Mouse (Mus musculus) liver, embryonic 14.5 days (tissue): ENCODE measurements at regions not wholly inside any gene's neighbourhood (a gene's known extent, or its start where the extent isn't known, plus 50 kb on each side); places are given as distances from the start of the nearest gene placed in this dataset.

ENCODE experiments used
- ATAC-seq: fragments of 200-750 bp; cut with Nextera tagmentation; 2 replicates; pipeline ENCODE4 v1.8.0; 2017; ENCODE audit warnings: moderate number of reproducible peaks, mild to moderate bottlenecking, moderate library complexity; ENCODE audit not compliant: insufficient read depth
- DNase-seq, 3 experiments: peaks; one replicate each; pipeline ENCODE4 v3.0.0-alpha.2; 2012 to 2013; ENCODE audit warnings: low read depth in 3 of 3, low spot score in 3 of 3
- H3K27ac ChIP-seq: fragments of 300-500 bp; sonication (generic); 2 replicates; pipeline ENCODE4 v1.5.1; 2014; ENCODE audit warnings: moderate library complexity, mild to moderate bottlenecking, control low read depth, inconsistent platforms
- H3K27me3 ChIP-seq: fragments of 300-500 bp; sonication (generic); 2 replicates; pipeline ENCODE4 v1.6.1; 2014; ENCODE audit warnings: mild to moderate bottlenecking, low read length, moderate library complexity; ENCODE audit not compliant: control insufficient read depth, insufficient read depth
- H3K36me3 ChIP-seq: fragments of 300-500 bp; sonication (generic); replicated peaks from 2 replicates; pipeline ENCODE4 v1.6.1; 2014; ENCODE audit warnings: low read depth; ENCODE audit not compliant: control insufficient read depth, insufficient read depth
- H3K4me1 ChIP-seq, 2 experiments: fragments of 200-500 bp in 1 of 2; fragments of 300-500 bp in 1 of 2; sonication (generic) in 1 of 2; replicated peaks; 2 replicates each; pipeline ENCODE4 v1.6.1; 2012 to 2014; ENCODE audit warnings: antibody characterized with exemption in 1 of 2, inconsistent platforms in 1 of 2, low read length in 1 of 2; ENCODE audit not compliant: control insufficient read depth in 2 of 2, insufficient read depth in 2 of 2
- H3K4me2 ChIP-seq: fragments of 300-500 bp; sonication (generic); 2 replicates; pipeline ENCODE4 v1.6.1; 2014; ENCODE audit warnings: low read depth, mild to moderate bottlenecking, control low read depth, moderate library complexity
- H3K4me3 ChIP-seq, 2 experiments: fragments of 200-500 bp in 1 of 2; fragments of 300-500 bp in 1 of 2; sonication (generic) in 1 of 2; 2 replicates each; pipeline ENCODE4 v1.5.1; 2012 to 2014; ENCODE audit warnings: low read depth in 2 of 2, low read length in 2 of 2, mild to moderate bottlenecking in 2 of 2, control low read depth in 1 of 2, inconsistent platforms in 1 of 2, moderate library complexity in 1 of 2; ENCODE audit not compliant: insufficient read depth in 1 of 2
- H3K9ac ChIP-seq: fragments of 300-500 bp; sonication (generic); replicated peaks from 2 replicates; pipeline ENCODE4 v1.6.1; 2014; ENCODE audit warnings: mild to moderate bottlenecking, control low read depth, moderate library complexity
- H3K9me3 ChIP-seq: fragments of 300-500 bp; sonication (generic); 2 replicates; pipeline ENCODE4 v1.6.1; 2016; ENCODE audit warnings: low read length, mixed read lengths; ENCODE audit not compliant: control insufficient read depth
- CTCF ChIP-seq: IDR thresholded peaks from 2 replicates; pipeline ENCODE4 v1.5.1; 2016; ENCODE audit warnings: antibody characterized with exemption, low read depth, control low read depth
- EP300 ChIP-seq: IDR thresholded peaks from 2 replicates; pipeline ENCODE4 v1.6.1; 2016; ENCODE audit warnings: antibody characterized with exemption, low read depth
- WGBS: fragments of 180-500 bp; shearing (Covaris S2); extraction: QIAGEN DNeasy Blood & Tissue Kit; methylation state at CpG from one replicate; pipeline ENCODE4 v1.1.7; 2014; ENCODE audit not compliant: insufficient replicate concordance; 5-methylcytosine and 5-hydroxymethylcytosine counted together

DNA sequence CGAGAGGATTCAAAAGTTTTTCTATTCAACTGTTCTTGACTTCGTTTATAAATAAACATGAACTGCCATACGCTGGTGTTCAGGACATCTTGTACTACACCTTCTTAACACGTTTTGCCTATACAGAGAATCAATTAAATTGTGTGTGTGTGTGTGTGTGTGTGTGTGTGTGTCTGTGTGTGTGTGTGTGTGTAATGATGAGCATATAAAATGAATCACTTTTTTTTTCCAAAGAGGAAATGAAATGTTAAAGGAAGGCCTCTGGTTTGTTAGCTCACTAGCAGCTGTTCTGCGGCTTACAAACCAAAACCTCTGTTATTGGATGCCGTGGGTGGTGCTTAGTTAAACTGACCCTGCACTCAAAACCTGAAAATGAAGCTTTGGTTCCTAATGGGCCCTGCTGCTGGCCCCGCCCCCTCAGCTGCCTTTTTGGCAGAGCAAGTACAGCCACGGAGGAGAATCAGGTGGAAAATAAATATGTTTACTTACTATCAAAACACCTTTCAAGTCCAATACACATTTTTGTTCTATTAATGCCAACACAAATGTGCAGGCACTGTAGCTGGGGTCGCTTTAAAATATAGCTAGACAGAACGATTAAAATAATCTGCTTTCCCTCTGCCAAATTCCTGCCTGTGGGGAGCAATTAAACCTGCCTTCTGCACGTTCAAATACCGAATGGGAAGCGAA lies 65.5 kb upstream of the Tmco5 start:
- Histone ChIP-seq H3K4me3 (no peak overlapping the region), H3K27me3 (no peaks in the 10 kb centered on the region), H3K4me1 (no peaks in the 10 kb centered on the region), H3K27ac (no peak overlapping the region), H3K9me3 (no peaks in the 10 kb centered on the region), H3K4me2 (no peak overlapping the region), H3K36me3 (no peaks in the 10 kb centered on the region), H3K9ac (no peak overlapping the region)
- WGBS, result 42% methylated on average over 13 of the region's 13 CpGs
- ATAC-seq (no peak), DNase-seq (no peak)
- TF ChIP-seq CTCF, result no peak
- TF ChIP-seq EP300, result no peak

DNA sequence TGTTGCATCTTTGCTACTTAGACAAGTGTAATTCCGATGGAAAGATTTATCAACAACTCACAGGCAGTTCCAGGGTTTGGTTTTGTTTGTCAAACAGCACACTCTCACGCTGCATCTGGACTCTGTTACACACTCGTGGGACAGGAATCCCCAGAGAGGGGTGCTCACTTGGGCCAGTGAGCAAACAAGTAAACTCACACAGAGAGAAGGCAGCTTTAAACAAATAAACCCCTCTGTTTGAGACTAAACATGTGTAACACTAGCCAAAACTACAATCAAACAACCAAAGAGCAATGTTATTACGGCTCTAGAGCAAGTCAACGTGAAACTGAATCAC lies 65.0 kb upstream of the Tmco5 start:
- 51% methylated on average over 5 of the region's 5 CpGs for WGBS
- no peak for TF ChIP-seq EP300
- TF ChIP-seq CTCF, result no peak
- H3K27me3 ChIP-seq, result no peaks in the 10 kb centered on the region
- no peak overlapping the region for H3K9ac ChIP-seq
- ATAC-seq, result no peak
- H3K4me2 ChIP-seq, result no peak overlapping the region
- H3K9me3 ChIP-seq, result no peaks in the 10 kb centered on the region
- DNase-seq, result no peak
- no peaks in the 10 kb centered on the region for H3K36me3 ChIP-seq
- H3K27ac ChIP-seq, result no peak overlapping the region
- H3K4me1 ChIP-seq, result no peaks in the 10 kb centered on the region
- no peak overlapping the region for H3K4me3 ChIP-seq

DNA sequence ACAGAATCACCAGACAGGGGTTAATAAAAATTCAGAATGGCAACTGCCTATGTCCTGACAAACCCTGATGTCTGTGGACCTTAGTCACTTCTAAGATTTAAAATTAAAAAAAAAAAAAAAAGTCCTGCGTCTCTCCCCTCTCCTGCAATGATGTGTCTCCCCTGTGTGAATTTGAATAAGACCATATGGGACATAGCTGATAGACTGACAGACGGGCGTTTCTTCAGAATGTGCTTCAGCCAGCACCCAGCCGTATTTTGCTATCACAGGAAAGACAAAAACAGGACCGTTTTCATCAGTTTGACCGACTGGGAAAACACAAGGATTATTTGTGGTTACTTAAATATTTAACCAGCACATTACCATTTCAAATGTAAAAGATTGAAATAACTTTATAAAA lies 61.4 kb upstream of the Tmco5 start:
- DNase-seq (no peak), ATAC-seq (no peak)
- H3K9me3 ChIP-seq, result no peaks in the 10 kb centered on the region
- H3K4me1 ChIP-seq, result no peaks in the 10 kb centered on the region
- H3K27me3 ChIP-seq, result no peaks in the 10 kb centered on the region
- 65% methylated on average over 6 of the region's 6 CpGs for WGBS
- H3K4me2 ChIP-seq, result no peak overlapping the region
- no peaks in the 10 kb centered on the region for H3K36me3 ChIP-seq
- H3K4me3 ChIP-seq, result no peak overlapping the region
- H3K9ac ChIP-seq, result no peak overlapping the region
- H3K27ac ChIP-seq, result no peak overlapping the region
- no peak for TF ChIP-seq EP300
- no peak for TF ChIP-seq CTCF

DNA sequence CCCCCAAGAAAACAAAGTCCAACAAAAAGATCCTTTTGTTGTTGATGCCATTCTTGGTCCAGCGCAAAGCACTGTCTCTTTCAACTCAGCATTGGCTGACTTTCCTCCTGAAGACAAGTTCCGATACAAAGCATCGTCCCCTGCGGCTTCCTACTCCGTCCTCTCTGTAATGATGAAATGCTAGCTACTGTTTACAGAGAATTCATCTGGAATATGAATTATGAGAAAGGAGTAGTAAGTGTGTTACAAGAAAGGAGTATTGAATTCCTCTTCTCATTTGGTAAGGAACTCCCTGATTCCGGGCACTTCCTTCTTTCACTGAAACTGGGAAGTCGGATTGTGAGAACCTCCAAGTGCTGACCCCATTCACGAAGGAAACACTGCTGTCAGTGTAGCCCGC lies 60.9 kb upstream of the Tmco5 start:
- Histone ChIP-seq H3K27me3 (no peaks in the 10 kb centered on the region), H3K4me3 (no peak overlapping the region), H3K9me3 (no peaks in the 10 kb centered on the region), H3K27ac (no peak overlapping the region), H3K36me3 (no peaks in the 10 kb centered on the region), H3K4me2 (no peak overlapping the region), H3K9ac (no peak overlapping the region), H3K4me1 (no peaks in the 10 kb centered on the region)
- DNase-seq (no peak), ATAC-seq (no peak)
- TF ChIP-seq CTCF, result no peak
- no peak for TF ChIP-seq EP300
- 59% methylated on average over 9 of the region's 9 CpGs for WGBS

DNA sequence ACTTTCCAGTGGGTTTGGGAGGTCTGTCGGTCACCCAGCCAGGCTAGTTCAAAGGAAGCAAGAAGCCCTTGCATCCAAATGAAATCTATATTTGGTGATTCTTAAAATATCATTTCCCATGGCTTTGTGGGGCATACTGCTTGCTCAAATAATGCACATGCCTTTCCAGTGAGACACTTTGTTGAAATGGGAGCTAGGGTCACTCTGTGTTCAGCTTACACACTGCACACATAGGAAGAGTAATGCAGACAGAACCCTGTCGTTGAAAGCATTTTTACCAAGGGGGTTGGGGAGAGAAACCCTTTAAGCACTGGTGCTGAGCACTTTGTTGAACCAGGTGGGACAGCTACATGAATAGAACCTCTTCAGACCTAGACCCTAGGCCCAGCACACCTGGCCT lies 59.9 kb upstream of the Tmco5 start:
- no peaks in the 10 kb centered on the region for H3K4me1 ChIP-seq
- H3K27me3 ChIP-seq, result no peaks in the 10 kb centered on the region
- no peak for TF ChIP-seq EP300
- no peak for TF ChIP-seq CTCF
- H3K36me3 ChIP-seq, result no peaks in the 10 kb centered on the region
- DNase-seq (no peak), ATAC-seq (no peak)
- no peak overlapping the region for H3K27ac ChIP-seq
- H3K4me2 ChIP-seq, result no peak overlapping the region
- H3K9ac ChIP-seq, result no peak overlapping the region
- WGBS, result 54% methylated on average over 2 of the region's 2 CpGs
- H3K4me3 ChIP-seq, result no peak overlapping the region
- H3K9me3 ChIP-seq, result no peaks in the 10 kb centered on the region
